Mouse (Mus musculus) cortical plate, adult 2 months (tissue): ENCODE measurements around the gene Las1l.

Experiments used
- CTCF ChIP-seq: fragments of 200-500 bp; IDR thresholded peaks from 2 replicates; pipeline ENCODE4 v1.5.1; 2011; ENCODE audit warnings: mild to moderate bottlenecking, control low read depth, low read length; ENCODE audit not compliant: insufficient read depth; ENCODE audit errors: extremely low read depth
- POLR2A ChIP-seq: fragments of 200-500 bp; IDR thresholded peaks from 2 replicates; pipeline ENCODE4 v1.6.1; 2011; ENCODE audit warnings: mild to moderate bottlenecking, low read length, control low read depth; ENCODE audit not compliant: insufficient read depth; ENCODE audit errors: extremely low read depth

GRCm38 (mm10) chrX:95969116-95969515 lies 12.4 kb upstream of the Las1l start:
- TF ChIP-seq CTCF (no peak), POLR2A (no peak)
